Mouse (Mus musculus) liver, embryonic 14.5 days (tissue): ENCODE measurements at regions not wholly inside any gene's neighbourhood (a gene's known extent, or its start where the extent isn't known, plus 50 kb on each side); places are given as distances from the start of the nearest gene placed in this dataset.

Experiments
- ATAC-seq: fragments of 200-750 bp; cut with Nextera tagmentation; 2 replicates; pipeline ENCODE4 v1.8.0; 2017; ENCODE audit warnings: moderate number of reproducible peaks, mild to moderate bottlenecking, moderate library complexity; ENCODE audit not compliant: insufficient read depth
- DNase-seq, 3 experiments: peaks; one replicate each; pipeline ENCODE4 v3.0.0-alpha.2; 2012 to 2013; ENCODE audit warnings: low read depth in 3 of 3, low spot score in 3 of 3
- H3K27ac ChIP-seq: fragments of 300-500 bp; sonication (generic); 2 replicates; pipeline ENCODE4 v1.5.1; 2014; ENCODE audit warnings: moderate library complexity, mild to moderate bottlenecking, control low read depth, inconsistent platforms
- H3K27me3 ChIP-seq: fragments of 300-500 bp; sonication (generic); 2 replicates; pipeline ENCODE4 v1.6.1; 2014; ENCODE audit warnings: mild to moderate bottlenecking, low read length, moderate library complexity; ENCODE audit not compliant: control insufficient read depth, insufficient read depth
- H3K36me3 ChIP-seq: fragments of 300-500 bp; sonication (generic); replicated peaks from 2 replicates; pipeline ENCODE4 v1.6.1; 2014; ENCODE audit warnings: low read depth; ENCODE audit not compliant: control insufficient read depth, insufficient read depth
- H3K4me1 ChIP-seq, 2 experiments: fragments of 200-500 bp in 1 of 2; fragments of 300-500 bp in 1 of 2; sonication (generic) in 1 of 2; replicated peaks; 2 replicates each; pipeline ENCODE4 v1.6.1; 2012 to 2014; ENCODE audit warnings: antibody characterized with exemption in 1 of 2, inconsistent platforms in 1 of 2, low read length in 1 of 2; ENCODE audit not compliant: control insufficient read depth in 2 of 2, insufficient read depth in 2 of 2
- H3K4me2 ChIP-seq: fragments of 300-500 bp; sonication (generic); 2 replicates; pipeline ENCODE4 v1.6.1; 2014; ENCODE audit warnings: low read depth, mild to moderate bottlenecking, control low read depth, moderate library complexity
- H3K4me3 ChIP-seq, 2 experiments: fragments of 200-500 bp in 1 of 2; fragments of 300-500 bp in 1 of 2; sonication (generic) in 1 of 2; 2 replicates each; pipeline ENCODE4 v1.5.1; 2012 to 2014; ENCODE audit warnings: low read depth in 2 of 2, low read length in 2 of 2, mild to moderate bottlenecking in 2 of 2, control low read depth in 1 of 2, inconsistent platforms in 1 of 2, moderate library complexity in 1 of 2; ENCODE audit not compliant: insufficient read depth in 1 of 2
- H3K9ac ChIP-seq: fragments of 300-500 bp; sonication (generic); replicated peaks from 2 replicates; pipeline ENCODE4 v1.6.1; 2014; ENCODE audit warnings: mild to moderate bottlenecking, control low read depth, moderate library complexity
- H3K9me3 ChIP-seq: fragments of 300-500 bp; sonication (generic); 2 replicates; pipeline ENCODE4 v1.6.1; 2016; ENCODE audit warnings: low read length, mixed read lengths; ENCODE audit not compliant: control insufficient read depth
- CTCF ChIP-seq: IDR thresholded peaks from 2 replicates; pipeline ENCODE4 v1.5.1; 2016; ENCODE audit warnings: antibody characterized with exemption, low read depth, control low read depth
- EP300 ChIP-seq: IDR thresholded peaks from 2 replicates; pipeline ENCODE4 v1.6.1; 2016; ENCODE audit warnings: antibody characterized with exemption, low read depth
- WGBS: fragments of 180-500 bp; shearing (Covaris S2); extraction: QIAGEN DNeasy Blood & Tissue Kit; methylation state at CpG from one replicate; pipeline ENCODE4 v1.1.7; 2014; ENCODE audit not compliant: insufficient replicate concordance; 5-methylcytosine and 5-hydroxymethylcytosine counted together

- no peaks in the 10 kb centered on the region for H3K9me3 ChIP-seq
- no peak overlapping the region for H3K4me2 ChIP-seq
- TF ChIP-seq CTCF, result no peak
- TF ChIP-seq EP300, result no peak
- no peak overlapping the region for H3K9ac ChIP-seq
- 55% methylated on average over 3 of the region's 3 CpGs for WGBS
- no peak for ATAC-seq
- H3K4me3 ChIP-seq, result no peak overlapping the region
- no peak for DNase-seq
- no peaks in the 10 kb centered on the region for H3K4me1 ChIP-seq
- H3K27ac ChIP-seq, result no peak overlapping the region
- H3K27me3 ChIP-seq, result no peaks in the 10 kb centered on the region
- no peaks in the 10 kb centered on the region for H3K36me3 ChIP-seq
These were observed 296.8 kb downstream of the Gja1 start for GRCm38 (mm10) chr10:56673919-56674318.

GRCm38 (mm10) chr10:56682901-56683300, 305.8 kb downstream of the Gja1 start:
- Histone ChIP-seq H3K36me3 (no peaks in the 10 kb centered on the region), H3K27me3 (no peaks in the 10 kb centered on the region), H3K4me1 (no peaks in the 10 kb centered on the region), H3K9me3 (no peaks in the 10 kb centered on the region), H3K4me3 (no peak overlapping the region), H3K4me2 (no peak overlapping the region), H3K9ac (no peak overlapping the region), H3K27ac (no peak overlapping the region)
- DNase-seq (no peak), ATAC-seq (no peak)
- TF ChIP-seq EP300 (no peak), CTCF (no peak)
- WGBS, result 47% methylated on average over 3 of the region's 3 CpGs

- Histone ChIP-seq H3K4me3 (no peak overlapping the region), H3K4me1 (no peaks in the 10 kb centered on the region), H3K36me3 (no peaks in the 10 kb centered on the region), H3K27me3 (no peaks in the 10 kb centered on the region), H3K27ac (no peak overlapping the region), H3K9me3 (no peaks in the 10 kb centered on the region), H3K4me2 (no peak overlapping the region), H3K9ac (no peak overlapping the region)
- 63% methylated on average over 8 of the region's 8 CpGs for WGBS
- no peak for TF ChIP-seq CTCF
- no peak for TF ChIP-seq EP300
- DNase-seq (no peak), ATAC-seq (no peak)
These were observed 308.6 kb downstream of the Gja1 start for GRCm38 (mm10) chr10:56685655-56686250.

- H3K36me3 ChIP-seq, result no peaks in the 10 kb centered on the region
- H3K9ac ChIP-seq, result no peak overlapping the region
- H3K27me3 ChIP-seq, result no peaks in the 10 kb centered on the region
- 43% methylated on average over 2 of the region's 2 CpGs for WGBS
- H3K4me1 ChIP-seq, result no peaks in the 10 kb centered on the region
- no peak overlapping the region for H3K4me2 ChIP-seq
- no peak overlapping the region for H3K27ac ChIP-seq
- DNase-seq (no peak), ATAC-seq (no peak)
- TF ChIP-seq CTCF (no peak), EP300 (no peak)
- H3K9me3 ChIP-seq, result no peaks in the 10 kb centered on the region
- no peak overlapping the region for H3K4me3 ChIP-seq
These were observed 314.3 kb downstream of the Gja1 start for GRCm38 (mm10) chr10:56691467-56691866.

- no peaks in the 10 kb centered on the region for H3K4me1 ChIP-seq
- TF ChIP-seq EP300 (no peak), CTCF (no peak)
- no peaks in the 10 kb centered on the region for H3K27me3 ChIP-seq
- no peak overlapping the region for H3K4me3 ChIP-seq
- ATAC-seq (no peak), DNase-seq (no peak)
- H3K4me2 ChIP-seq, result no peak overlapping the region
- no peak overlapping the region for H3K9ac ChIP-seq
- H3K27ac ChIP-seq, result no peak overlapping the region
- no peaks in the 10 kb centered on the region for H3K9me3 ChIP-seq
- no peaks in the 10 kb centered on the region for H3K36me3 ChIP-seq
- WGBS, result 77% methylated on average over 3 of the region's 3 CpGs
These were observed 318.0 kb downstream of the Gja1 start for GRCm38 (mm10) chr10:56695100-56695499.
